Mouse (Mus musculus): Measurements from ENCODE around the gene Tcte1.

GRCm38 (mm10) chr17:45498397-45498796, 24.8 kb upstream of the Tcte1 start:
- TF ChIP-seq POLR2A (IDR thresholded peaks at IDR 0.05; ENCODE audit: low read depth, low read length) (no peak), CTCF (IDR thresholded peaks at IDR 0.05; ENCODE audit: extremely low read depth, insufficient read depth, insufficient read length, insufficient replicate concordance) (no peak)

All from spleen, adult 2 months (tissue).